24 mouse cellular contexts compared by ENCODE assay signal in the genomic region with DNA sequence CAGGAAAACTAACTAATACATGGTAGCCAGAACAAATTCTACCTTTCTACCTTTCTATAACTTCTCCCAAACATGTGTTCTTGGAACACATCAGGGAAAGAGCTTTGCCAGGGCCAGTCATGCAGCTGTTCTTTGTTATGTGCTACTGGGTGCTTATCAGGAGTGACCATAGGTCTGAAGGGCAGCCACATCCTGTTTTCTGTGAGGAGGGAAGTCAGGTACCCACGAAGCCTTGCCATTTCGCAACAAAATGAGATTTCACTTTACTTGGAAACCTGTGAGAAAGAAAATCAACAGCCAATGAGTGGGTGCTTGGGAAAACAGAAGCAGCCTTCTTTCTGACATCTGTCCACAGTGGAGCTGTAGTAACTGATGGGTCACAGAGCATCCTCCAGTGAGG.
"Had no signal": no experiment of that assay in that cellular context is flagged by ENCODE, and none has a peak within 500 bp of the region (broad histone marks: within the 10 kb centered on the region; RNA-seq: fewer than 3 reads in every experiment).

No protein-coding gene starts in this region.

- ATAC-seq: intestine, postnatal 0 days; liver, embryonic 12.5 days; midbrain, embryonic 15.5 days had no signal

- H3K27me3 ChIP-seq: limb, embryonic 12.5 days; limb, embryonic 15.5 days; liver, embryonic 12.5 days; liver, embryonic 15.5 days; midbrain, embryonic 12.5 days; midbrain, embryonic 15.5 days; neural tube, embryonic 12.5 days; neural tube, embryonic 15.5 days had no signal

- H3K4me2 ChIP-seq: limb, embryonic 12.5 days; limb, embryonic 15.5 days; liver, embryonic 12.5 days; liver, embryonic 15.5 days; midbrain, embryonic 12.5 days; midbrain, embryonic 15.5 days; neural tube, embryonic 12.5 days; neural tube, embryonic 15.5 days had no signal

- DNase-seq: kidney, adult 2 months; kidney, postnatal 25 days; layer of hippocampus, adult 9-11 months; left cerebral cortex, postnatal 4 days; lung, adult 2 months; lung, postnatal 14 days; right cerebral cortex, adult 18-20 months; right cerebral cortex, postnatal 14 days; right cerebral cortex, postnatal 4 days; thymus, adult 2 months; thymus, postnatal 25 days had no signal

- H3K4me1 ChIP-seq: limb, embryonic 12.5 days; limb, embryonic 15.5 days; liver, embryonic 12.5 days; liver, embryonic 15.5 days; midbrain, embryonic 15.5 days; neural tube, embryonic 12.5 days; neural tube, embryonic 15.5 days had no signal

- H3K9ac ChIP-seq: limb, embryonic 12.5 days; limb, embryonic 15.5 days; liver, embryonic 12.5 days; liver, embryonic 15.5 days; midbrain, embryonic 12.5 days; midbrain, embryonic 15.5 days; neural tube, embryonic 12.5 days; neural tube, embryonic 15.5 days had no signal

- H3K4me3 ChIP-seq: layer of hippocampus, adult 2 months; limb, embryonic 12.5 days; limb, embryonic 15.5 days; liver, embryonic 12.5 days; liver, embryonic 15.5 days; midbrain, embryonic 12.5 days; midbrain, embryonic 15.5 days; neural tube, embryonic 12.5 days; neural tube, embryonic 15.5 days had no signal

- H3K27ac ChIP-seq: kidney, postnatal 0 days; layer of hippocampus, adult 2 months; limb, embryonic 12.5 days; limb, embryonic 15.5 days; liver, embryonic 12.5 days; liver, embryonic 15.5 days; macrophage; midbrain, embryonic 12.5 days; midbrain, embryonic 15.5 days; neural tube, embryonic 12.5 days; neural tube, embryonic 15.5 days; stomach, postnatal 0 days had no signal

- H3K36me3 ChIP-seq: limb, embryonic 12.5 days; limb, embryonic 15.5 days; liver, embryonic 12.5 days; liver, embryonic 15.5 days; midbrain, embryonic 12.5 days; midbrain, embryonic 15.5 days; neural tube, embryonic 12.5 days; neural tube, embryonic 15.5 days had no signal

- H3K9me3 ChIP-seq: limb, embryonic 12.5 days; limb, embryonic 15.5 days; liver, embryonic 12.5 days; liver, embryonic 15.5 days; midbrain, embryonic 12.5 days; midbrain, embryonic 15.5 days; neural tube, embryonic 12.5 days; neural tube, embryonic 15.5 days had no signal
